In genomic region chr4:99161457-99161971, GRCm38 (mm10) we compare ENCODE assay signal across 9 mouse cellular contexts. TPM values are rescaled to one million over a fixed set of nuclear protein-coding genes. Genes with fewer than 3 reads are reported as not detected.
A peak's percentile ranks its signal among the peaks of the same experiment; 100 is the strongest.
DNase-seq lines count a peak whose midpoint lies in the region; ATAC-seq and TF ChIP-seq lines count a peak whose summit lies in the region.
"Had no signal": no experiment of that assay in that cellular context is flagged by ENCODE, and none has a peak within 500 bp of the region (broad histone marks: within the 10 kb centered on the region; RNA-seq: fewer than 3 reads in every experiment).

No protein-coding gene starts in this region.

- TF ChIP-seq EP300 in heart, postnatal 0 days (IDR thresholded peaks at IDR 0.05; ENCODE audit: low read depth): no peak

- no peaks in the 10 kb centered on the region for H3K9me3 ChIP-seq in hindbrain, embryonic 11.5 days (ENCODE audit: control insufficient read depth, low read length)
- no peaks in the 10 kb centered on the region for H3K9me3 ChIP-seq in hindbrain, embryonic 12.5 days (replicated peaks)
- no peaks in the 10 kb centered on the region for H3K9me3 ChIP-seq in heart, postnatal 0 days (replicated peaks; ENCODE audit: control insufficient read depth, low read length)
- H3K9me3 ChIP-seq: megakaryocyte, embryonic 14.5 days had no signal

- H3K4me3 ChIP-seq in hindbrain, embryonic 11.5 days (ENCODE audit: low read depth, low read length): no peak overlapping the region
- no peak overlapping the region for H3K4me3 ChIP-seq in hindbrain, embryonic 12.5 days
- H3K4me3 ChIP-seq in heart, postnatal 0 days (ENCODE audit: low read depth, low read length): no peak overlapping the region
- H3K4me3 ChIP-seq: megakaryocyte, embryonic 14.5 days had no signal

- no peak overlapping the region for H3K27ac ChIP-seq in hindbrain, embryonic 11.5 days (ENCODE audit: low read depth, low read length)
- no peak overlapping the region for H3K27ac ChIP-seq in hindbrain, embryonic 12.5 days
- H3K27ac ChIP-seq in heart, postnatal 0 days (ENCODE audit: low read depth): peak overlapping the region; percentile 57

- H3K27me3 ChIP-seq in hindbrain, embryonic 11.5 days (ENCODE audit: control insufficient read depth, insufficient read depth, low read length): peaks cover 6% of the 10 kb centered on the region; the same call in 1 of the 2 replicates
- H3K27me3 ChIP-seq in hindbrain, embryonic 12.5 days: peaks cover 26% of the 10 kb centered on the region
- H3K27me3 ChIP-seq in heart, postnatal 0 days (ENCODE audit: control insufficient read depth, insufficient read depth, low read length): peaks cover 12% of the 10 kb centered on the region; the same call in 1 of the 2 replicates

- no peak for TF ChIP-seq CTCF in heart, postnatal 0 days (IDR thresholded peaks at IDR 0.05; ENCODE audit: low read depth)

- no peak overlapping the region for H3K4me2 ChIP-seq in hindbrain, embryonic 11.5 days (replicated peaks; ENCODE audit: low read depth, low read length)
- H3K4me2 ChIP-seq in hindbrain, embryonic 12.5 days (replicated peaks): no peak overlapping the region
- H3K4me2 ChIP-seq in heart, postnatal 0 days (ENCODE audit: low read depth, low read length): peak overlapping the region; percentile 30; the same call in 1 of the 2 replicates

- peak; percentile 23 for DNase-seq in hindbrain, embryonic 11.5 days (ENCODE audit: low spot score)
- DNase-seq in 3T3-L1 (ENCODE audit: low read depth, low spot score): peak; percentile 82
- peak; percentile 87 for DNase-seq in ZHBTc4 (ENCODE audit: low read depth, low spot score)
- peak; percentile 18 for DNase-seq in heart, postnatal 0 days (ENCODE audit: low spot score)
- no peak for DNase-seq in cerebellum, adult 8-10 months
- no peak for DNase-seq in cerebellum, adult 18-20 months

- no peak for ATAC-seq in hindbrain, embryonic 11.5 days (ENCODE audit: low FRiP score)
- no peak for ATAC-seq in hindbrain, embryonic 12.5 days (ENCODE audit: low FRiP score)
- ATAC-seq in heart, postnatal 0 days (ENCODE audit: insufficient read depth, low read depth): no peak
- no peak for ATAC-seq in megakaryocyte-erythroid progenitor cell, adult 5-6 weeks (replicated peaks; ENCODE audit: low FRiP score, low TSS enrichment, poor library complexity, severe bottlenecking)

- H3K36me3 ChIP-seq in hindbrain, embryonic 11.5 days (ENCODE audit: control insufficient read depth, insufficient read depth, low read length): no peaks in the 10 kb centered on the region
- no peaks in the 10 kb centered on the region for H3K36me3 ChIP-seq in hindbrain, embryonic 12.5 days
- H3K36me3 ChIP-seq in heart, postnatal 0 days (replicated peaks; ENCODE audit: control insufficient read depth, insufficient read depth, low read length): no peaks in the 10 kb centered on the region

- no peaks in the 10 kb centered on the region for H3K4me1 ChIP-seq in hindbrain, embryonic 11.5 days (replicated peaks; ENCODE audit: control insufficient read depth, insufficient read depth, low read length)
- H3K4me1 ChIP-seq in hindbrain, embryonic 12.5 days: peaks cover 14% of the 10 kb centered on the region
- H3K4me1 ChIP-seq in heart, postnatal 0 days (ENCODE audit: control insufficient read depth, insufficient read depth): no peaks in the 10 kb centered on the region

- no peak overlapping the region for H3K9ac ChIP-seq in hindbrain, embryonic 11.5 days (ENCODE audit: low read depth, low read length)
- no peak overlapping the region for H3K9ac ChIP-seq in hindbrain, embryonic 12.5 days
- no peak overlapping the region for H3K9ac ChIP-seq in heart, postnatal 0 days (replicated peaks; ENCODE audit: low read depth, low read length)

- WGBS in hindbrain, embryonic 11.5 days: 18% methylated on average over 6 of the region's 6 CpGs
- WGBS in hindbrain, embryonic 12.5 days: 14% methylated on average over 6 of the region's 6 CpGs
- WGBS in heart, postnatal 0 days: 17% methylated on average over 6 of the region's 6 CpGs

RNA-seq across cellular contexts. Expression of gene Atg4c, which starts 32.2 kb away (rescaled TPM):
- 13.7 and 16.8 TPM in 2 replicates for polyA plus RNA-seq in hindbrain, embryonic 11.5 days (2014; fragmentation: Nextera tagmentation; extraction: Ambion mirVana)
- 18.7 and 19.8 TPM in 2 replicates for polyA plus RNA-seq in hindbrain, embryonic 12.5 days (2016; fragmentation: Nextera tagmentation; extraction: Ambion mirVana)
- 2.4 and 15.2 TPM in 2 replicates for total RNA-seq in heart, postnatal 0 days (2014; rRNA removed; ENCODE audit: low replicate concordance)
- 6.2 and 6.7 TPM in 2 replicates for polyA plus RNA-seq in heart, postnatal 0 days (2015; fragmentation: Nextera tagmentation; extraction: Ambion mirVana)
- total RNA-seq in megakaryocyte-erythroid progenitor cell, adult 5-6 weeks (2014; fragmentation: Nextera tagmentation): 10.2 and 22.9 TPM in 2 replicates
- 3.4 and 4.7 TPM in 2 replicates for total RNA-seq in megakaryocyte-erythroid progenitor cell, adult 5-6 weeks (2017)

RNA-seq across cellular contexts. Expression of gene Dock7, which starts 40.8 kb away (rescaled TPM):
- polyA plus RNA-seq in hindbrain, embryonic 11.5 days (2014; fragmentation: Nextera tagmentation; extraction: Ambion mirVana): 104 and 110 TPM in 2 replicates
- 120 and 130 TPM in 2 replicates for polyA plus RNA-seq in hindbrain, embryonic 12.5 days (2016; fragmentation: Nextera tagmentation; extraction: Ambion mirVana)
- total RNA-seq in heart, postnatal 0 days (2014; rRNA removed; ENCODE audit: low replicate concordance): 17.4 and 19.7 TPM in 2 replicates
- 10.2 and 11.5 TPM in 2 replicates for polyA plus RNA-seq in heart, postnatal 0 days (2015; fragmentation: Nextera tagmentation; extraction: Ambion mirVana)
- 40.5 and 58.3 TPM in 2 replicates for total RNA-seq in megakaryocyte-erythroid progenitor cell, adult 5-6 weeks (2014; fragmentation: Nextera tagmentation)
- total RNA-seq in megakaryocyte-erythroid progenitor cell, adult 5-6 weeks (2017): 44.3 and 71.8 TPM in 2 replicates

Comparison
In these comparisons a context has a peak if more than half of its experiments do, and no peak if none do; other contexts are left out.
1. DNase-seq: peak in hindbrain, embryonic 11.5 days (single experiment), 3T3-L1 (single experiment), ZHBTc4 (single experiment) and heart, postnatal 0 days (single experiment); none in cerebellum, adult 8-10 months (single experiment) and cerebellum, adult 18-20 months (0 of 2).